Mouse (Mus musculus) kidney, adult 2 months (tissue): ENCODE results near the gene Dmrtc2.

Experiments
- CTCF ChIP-seq: fragments of 200-500 bp; conservative IDR thresholded peaks from 2 replicates; pipeline ENCODE4 v1.5.1; 2011; ENCODE audit warnings: low read depth, mild to moderate bottlenecking, control low read depth, low read length, moderate library complexity, mixed read lengths; ENCODE audit not compliant: insufficient read depth, insufficient read length
- POLR2A ChIP-seq: fragments of 200-500 bp; IDR thresholded peaks from one replicate; pipeline ENCODE4 v1.6.1; 2011; ENCODE audit warnings: low read depth, low read length, control low read depth

DNA sequence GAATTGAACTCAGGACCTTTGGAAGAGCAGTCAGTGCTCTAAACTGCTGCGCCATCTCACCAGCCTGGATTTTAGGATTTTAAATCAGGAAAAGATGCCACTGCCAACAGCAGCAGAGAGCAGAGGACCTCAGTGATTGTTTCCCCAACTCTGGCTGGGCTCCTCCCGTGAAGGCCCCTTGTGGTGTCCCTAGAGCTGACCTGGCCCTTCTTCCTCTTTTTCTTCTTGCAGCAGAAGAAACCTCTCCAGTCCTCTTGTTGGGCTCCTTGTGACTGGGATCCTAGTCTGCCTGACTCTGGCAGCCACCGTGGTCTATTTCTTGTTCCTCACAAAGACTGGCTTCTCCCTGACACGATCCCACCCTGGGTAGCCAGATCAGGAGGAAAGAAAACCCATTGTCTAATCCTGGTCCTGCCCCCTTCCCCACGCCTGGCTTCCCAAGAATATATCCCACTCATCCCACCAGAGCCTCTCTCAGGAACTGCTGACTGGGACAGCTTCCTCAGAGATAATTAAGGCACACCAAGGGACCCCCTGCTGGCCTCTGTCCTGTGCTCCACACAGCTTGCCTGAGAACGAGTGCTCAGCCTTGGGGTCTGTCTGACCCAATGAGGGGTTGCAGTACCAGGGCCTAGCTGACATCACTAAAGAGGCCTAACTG lies 13.3 kb upstream of the Dmrtc2 start:
- TF ChIP-seq CTCF (no peak), POLR2A (no peak)
